Mouse (Mus musculus): ENCODE measurements around the gene Fbxo33.
"Not testable (repeated sequence)": the region's sequence is repeated elsewhere in the genome, so short reads cannot be mapped to it uniquely, and the experiment has no call there.

Fbxo33 gene

GRCm38 (mm10) chr12:59219325-59220225 lies at the start of gene Fbxo33:
Gene Fbxo33, minus strand, starts transcription at chr12:59219725.
- in situ Hi-C loops (cut with MboI; ENCODE audit: low sequenced_read_pairs) = no loop called here

- in situ Hi-C loops (cut with MboI; ENCODE audit: low sequenced_read_pairs) = no loop called here
These were observed 46.4 kb upstream of the Fbxo33 start for GRCm38 (mm10) chr12:59265942-59266231.

- in situ Hi-C loops (cut with MboI; ENCODE audit: low sequenced_read_pairs) = no loop called here
These were observed 45.8 kb upstream of the Fbxo33 start for GRCm38 (mm10) chr12:59265207-59265941.

- in situ Hi-C loops (cut with MboI; ENCODE audit: low sequenced_read_pairs) = no loop called here
These were observed 43.3 kb upstream of the Fbxo33 start for GRCm38 (mm10) chr12:59262841-59263240.

GRCm38 (mm10) chr12:59260798-59261197 lies 41.3 kb upstream of the Fbxo33 start:
- in situ Hi-C loops (cut with MboI; ENCODE audit: low sequenced_read_pairs) = no loop called here

GRCm38 (mm10) chr12:59260362-59260761 lies 40.8 kb upstream of the Fbxo33 start:
- in situ Hi-C loops (cut with MboI; ENCODE audit: low sequenced_read_pairs) = no loop called here

- in situ Hi-C loops (cut with MboI; ENCODE audit: low sequenced_read_pairs) = no loop called here
These were observed 39.5 kb upstream of the Fbxo33 start for GRCm38 (mm10) chr12:59259015-59259414.

GRCm38 (mm10) chr12:59250259-59250827 lies 30.8 kb upstream of the Fbxo33 start:
- in situ Hi-C loops (cut with MboI; ENCODE audit: low sequenced_read_pairs) = no loop called here

GRCm38 (mm10) chr12:59248969-59249368 lies 29.4 kb upstream of the Fbxo33 start:
- in situ Hi-C loops (cut with MboI; ENCODE audit: low sequenced_read_pairs) = no loop called here

GRCm38 (mm10) chr12:59241031-59241430 lies 21.5 kb upstream of the Fbxo33 start:
- in situ Hi-C loops (cut with MboI; ENCODE audit: low sequenced_read_pairs) = not testable (repeated sequence)

- in situ Hi-C loops (cut with MboI; ENCODE audit: low sequenced_read_pairs) = no loop called here
These were observed 18.9 kb upstream of the Fbxo33 start for GRCm38 (mm10) chr12:59238434-59238833.

- in situ Hi-C loops (cut with MboI; ENCODE audit: low sequenced_read_pairs) = no loop called here
These were observed 8.9 kb upstream of the Fbxo33 start for GRCm38 (mm10) chr12:59228401-59228800.

GRCm38 (mm10) chr12:59218640-59219321 lies 744 bp downstream of the Fbxo33 start:
- in situ Hi-C loops (cut with MboI; ENCODE audit: low sequenced_read_pairs) = no loop called here

GRCm38 (mm10) chr12:59217331-59217730 lies 2.2 kb downstream of the Fbxo33 start:
- in situ Hi-C loops (cut with MboI; ENCODE audit: low sequenced_read_pairs) = no loop called here

GRCm38 (mm10) chr12:59216676-59217266 lies 2.8 kb downstream of the Fbxo33 start:
- in situ Hi-C loops (cut with MboI; ENCODE audit: low sequenced_read_pairs) = no loop called here

- in situ Hi-C loops (cut with MboI; ENCODE audit: low sequenced_read_pairs) = no loop called here
These were observed 3.3 kb downstream of the Fbxo33 start for GRCm38 (mm10) chr12:59216176-59216575.

- in situ Hi-C loops (cut with MboI; ENCODE audit: low sequenced_read_pairs) = no loop called here
These were observed 11.7 kb downstream of the Fbxo33 start for GRCm38 (mm10) chr12:59207814-59208213.

- in situ Hi-C loops (cut with MboI; ENCODE audit: low sequenced_read_pairs) = no loop called here
These were observed 12.5 kb downstream of the Fbxo33 start for GRCm38 (mm10) chr12:59207000-59207390.

GRCm38 (mm10) chr12:59206208-59206999 lies 13.1 kb downstream of the Fbxo33 start:
- in situ Hi-C loops (cut with MboI; ENCODE audit: low sequenced_read_pairs) = no loop called here

- in situ Hi-C loops (cut with MboI; ENCODE audit: low sequenced_read_pairs) = no loop called here
These were observed 14.0 kb downstream of the Fbxo33 start for GRCm38 (mm10) chr12:59205571-59205970.

Measured in CH12F3 (cell line).